Mouse (Mus musculus): ENCODE measurements around the gene Ccdc92b. TPM values are rescaled to one million over a fixed set of nuclear protein-coding genes. Genes with fewer than 3 reads are reported as not detected.
"Not testable (repeated sequence)": the region's sequence is repeated elsewhere in the genome, so short reads cannot be mapped to it uniquely, and the experiment has no call there.

Gene Ccdc92b
- 1 to 10 TPM; 2.3 to 4.0 TPM for total RNA-seq (2021)
- long read RNA-seq, experiment 1, full-length matches to known transcripts, result 1 of 1 reads
- long read RNA-seq, experiment 1, partial matches to known transcripts, result 0 of 1 reads
- long read RNA-seq, experiment 1, other reads (novel, unspliced or antisense), result 0 of 1 reads
- long read RNA-seq, experiment 2, full-length matches to known transcripts, result 2 of 4 reads
- long read RNA-seq, experiment 2, partial matches to known transcripts, result 2 of 4 reads
- long read RNA-seq, experiment 2, other reads (novel, unspliced or antisense), result 0 of 4 reads

DNA sequence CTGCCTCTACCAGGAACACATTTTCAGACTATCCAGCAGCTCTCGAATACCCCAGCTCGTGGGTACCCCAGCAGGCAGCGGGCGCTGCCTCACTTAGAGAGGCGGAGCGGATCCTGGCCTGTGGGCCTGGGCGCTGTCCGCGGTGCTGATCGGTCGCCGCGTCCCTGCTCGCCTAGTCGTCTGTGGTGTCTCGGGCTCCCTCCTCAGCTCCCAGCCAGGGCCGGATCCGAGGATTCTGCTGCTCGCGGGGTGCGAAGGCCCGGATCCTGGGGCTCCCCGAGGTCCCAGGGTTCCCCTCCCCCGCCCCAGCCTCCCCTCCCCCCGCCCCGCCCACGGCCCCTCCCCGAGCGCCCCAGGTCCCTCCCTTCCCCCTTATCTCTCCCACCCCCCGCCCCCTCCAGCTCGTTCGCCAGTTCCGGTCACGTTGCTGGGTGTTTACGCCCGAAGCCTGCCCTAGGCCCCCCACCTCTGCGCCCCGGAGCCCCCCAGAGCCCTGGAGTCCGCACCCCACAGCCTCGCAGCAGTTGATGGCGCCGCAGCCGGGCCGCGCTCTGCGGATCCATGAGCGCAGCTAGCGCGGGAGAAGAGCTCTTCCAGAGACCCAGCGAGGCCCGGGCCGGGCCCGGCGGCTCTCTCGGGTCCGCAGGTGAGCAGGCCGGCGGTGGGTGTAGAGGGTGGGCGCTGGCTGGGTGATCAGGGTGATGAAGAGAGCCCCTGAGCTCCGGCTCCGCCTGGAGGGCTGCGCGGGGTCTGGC lies at the start of gene Ccdc92b:
Gene Ccdc92b (plus strand): TSS at position 405 of the 755 bp plus-strand sequence.
- peak; percentile 94 for DNase-seq

- DNase-seq, result no peak
Observed at GRCm38 (mm10) chr11:74569735-74570134, 49.7 kb upstream of the Ccdc92b start.

DNA sequence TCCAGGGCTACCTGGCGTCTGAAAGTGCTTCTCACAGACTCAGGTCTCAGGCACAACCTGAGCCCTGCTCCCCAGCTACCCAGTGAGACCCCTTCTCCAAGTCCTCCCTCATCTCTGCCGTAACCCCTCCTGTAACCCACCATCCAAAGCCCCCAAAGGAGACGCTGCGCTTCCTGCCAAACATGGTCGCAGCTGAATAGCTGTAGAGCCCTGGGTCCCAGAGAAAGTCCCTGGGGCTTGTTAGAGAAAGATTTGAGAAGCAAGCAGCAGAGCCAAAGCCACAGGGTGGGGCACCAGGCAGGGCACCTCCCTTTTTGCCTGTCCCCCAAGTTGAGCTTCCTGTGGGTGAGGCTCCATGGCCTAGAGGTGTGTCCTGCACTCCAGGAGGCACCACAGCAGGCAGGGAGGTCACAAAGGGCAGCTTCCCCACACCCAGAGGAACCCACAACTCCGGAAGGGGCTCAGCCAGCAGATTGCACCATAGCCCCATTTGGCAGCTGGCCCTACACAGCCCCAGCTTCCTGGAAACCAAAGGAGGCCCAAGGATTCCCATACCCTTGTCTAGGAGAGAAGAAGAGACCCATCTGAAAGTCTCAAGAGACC lies 46.8 kb upstream of the Ccdc92b start:
- DNase-seq, result peak; percentile 54

DNA sequence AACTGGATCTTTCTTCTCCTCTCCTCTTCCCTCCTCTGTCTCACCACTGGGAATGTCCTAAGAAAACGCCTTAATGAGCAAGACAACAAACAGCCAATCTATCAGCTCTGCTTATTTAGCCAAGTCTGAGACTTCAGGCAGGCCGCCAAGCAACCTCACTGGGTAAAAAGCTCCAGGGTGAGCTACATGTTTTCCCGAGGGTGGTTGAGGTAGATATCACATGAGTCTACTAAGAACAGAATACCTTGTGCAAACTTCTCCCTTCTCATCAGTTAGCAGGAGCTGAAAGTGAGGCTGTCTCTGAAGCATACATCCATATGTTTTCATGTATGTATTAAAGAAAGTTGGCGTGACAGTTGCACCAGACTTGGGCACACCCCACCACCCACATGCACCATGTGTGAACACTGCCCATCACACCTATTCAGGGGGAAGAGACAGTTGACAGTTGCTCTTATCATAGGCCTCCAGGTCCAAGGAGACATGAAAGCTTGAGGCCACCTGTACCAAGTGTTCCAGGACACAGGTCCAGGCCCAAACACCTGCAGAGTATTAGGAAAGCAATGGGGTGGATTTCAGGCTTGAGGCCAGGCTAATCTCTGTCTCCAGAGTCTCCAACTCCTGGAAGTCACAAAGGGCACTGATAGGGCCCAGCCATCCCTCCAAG lies 44.5 kb upstream of the Ccdc92b start:
- DNase-seq, result peak; percentile 46

DNA sequence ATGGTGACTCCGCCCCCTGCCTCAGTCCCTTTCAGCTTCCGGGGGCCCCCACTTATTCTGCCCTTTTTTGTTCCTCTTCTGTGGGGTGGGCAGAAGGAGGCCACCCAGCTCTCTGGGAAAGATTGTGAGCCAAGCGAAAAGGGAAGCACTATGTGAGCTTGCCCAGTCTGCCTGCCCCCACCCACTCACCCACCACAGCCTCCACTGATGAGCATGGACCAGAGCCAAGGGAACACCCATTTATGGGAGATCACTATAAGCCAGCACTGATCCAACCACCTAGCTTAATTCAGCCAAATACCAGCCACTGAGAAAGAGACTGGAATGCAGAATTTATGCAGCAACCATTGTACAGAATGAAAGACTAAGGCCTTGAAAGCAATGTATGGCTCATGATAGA lies 43.5 kb upstream of the Ccdc92b start:
- DNase-seq, result no peak

DNA sequence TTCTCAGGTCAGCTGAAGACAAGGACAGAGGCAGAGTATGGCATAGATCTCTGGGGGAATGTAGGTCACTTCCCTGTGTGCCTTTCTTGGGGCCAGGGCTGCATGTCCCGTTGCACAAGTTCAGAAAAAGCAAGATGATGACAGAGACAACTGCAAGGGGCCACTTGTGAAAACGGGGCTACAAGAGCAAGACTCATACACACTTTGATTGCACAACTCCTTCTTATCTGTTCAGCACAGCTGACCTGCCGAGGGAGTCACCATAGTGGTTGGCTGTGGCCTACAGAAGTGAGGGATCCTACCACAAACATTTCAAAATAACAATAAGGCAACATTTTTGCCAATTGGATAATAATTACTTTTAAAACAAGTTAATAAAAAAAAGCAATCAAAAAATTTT lies 42.3 kb upstream of the Ccdc92b start:
- no peak for DNase-seq

- not testable (repeated sequence) for DNase-seq
Observed at GRCm38 (mm10) chr11:74581333-74581732, 38.1 kb upstream of the Ccdc92b start.

DNA sequence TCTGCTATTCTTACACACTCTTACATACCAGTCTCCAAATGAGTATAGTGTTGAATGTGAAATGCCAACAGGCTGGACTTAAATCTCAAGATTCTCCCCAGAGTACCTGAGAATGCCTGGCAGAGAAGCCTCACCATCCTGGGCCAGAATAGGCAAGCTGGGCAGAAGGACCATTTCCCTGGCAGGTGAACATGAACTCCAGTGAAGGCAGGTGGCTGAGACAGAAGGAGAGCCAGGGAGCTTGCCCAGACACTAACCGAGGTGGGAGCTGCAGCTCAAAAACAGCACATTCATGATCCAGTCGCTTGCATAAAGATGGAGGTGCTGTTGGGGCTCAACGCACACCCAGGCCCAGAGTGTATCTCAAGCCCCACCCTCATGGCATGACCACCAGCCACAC lies 36.9 kb upstream of the Ccdc92b start:
- no peak for DNase-seq

GRCm38 (mm10) chr11:74583824-74584349 lies 35.5 kb upstream of the Ccdc92b start:
- no peak for DNase-seq

GRCm38 (mm10) chr11:74584946-74585723 lies 34.3 kb upstream of the Ccdc92b start:
- peak; percentile 62 for DNase-seq

GRCm38 (mm10) chr11:74586401-74586800 lies 33.0 kb upstream of the Ccdc92b start:
- no peak for DNase-seq

DNA sequence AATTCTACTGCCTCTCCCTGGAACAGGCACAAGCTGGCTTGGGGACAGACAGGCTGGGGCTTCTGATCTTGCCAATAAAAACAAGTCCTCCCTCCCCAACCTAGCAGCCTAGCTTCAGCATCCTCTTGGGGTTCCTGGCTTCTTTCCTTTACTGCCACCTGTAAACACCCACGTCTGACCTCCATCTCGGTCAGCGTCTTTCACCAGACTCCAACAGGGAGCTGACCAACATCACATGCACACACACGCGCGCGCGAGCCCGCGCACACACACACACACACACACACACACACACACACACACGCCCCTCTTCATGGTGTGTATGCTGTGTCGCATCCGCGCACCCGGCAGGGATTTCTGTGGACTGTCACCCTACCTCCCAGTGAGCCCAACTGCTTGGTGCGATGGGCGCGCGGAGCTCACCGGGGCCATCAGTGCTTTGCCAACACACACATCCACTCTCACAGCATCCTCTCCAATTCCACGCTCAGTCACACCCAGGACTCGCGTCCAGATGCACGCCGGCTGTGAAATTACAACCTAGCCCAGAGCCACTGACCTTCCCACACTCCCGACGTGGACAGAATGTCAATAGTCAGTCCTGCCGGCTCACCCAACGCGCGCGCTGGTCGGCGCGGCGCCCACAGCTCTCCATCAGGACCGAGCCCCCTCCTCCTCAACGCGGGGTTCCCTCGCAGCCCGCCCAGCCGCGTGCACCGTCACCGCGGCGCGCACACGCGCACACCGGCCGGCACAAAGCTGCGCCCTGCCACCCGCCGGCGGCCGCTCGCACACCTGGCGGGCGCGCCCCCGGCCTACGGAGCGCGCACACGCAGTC lies 29.8 kb upstream of the Ccdc92b start:
- DNase-seq, result no peak

DNA sequence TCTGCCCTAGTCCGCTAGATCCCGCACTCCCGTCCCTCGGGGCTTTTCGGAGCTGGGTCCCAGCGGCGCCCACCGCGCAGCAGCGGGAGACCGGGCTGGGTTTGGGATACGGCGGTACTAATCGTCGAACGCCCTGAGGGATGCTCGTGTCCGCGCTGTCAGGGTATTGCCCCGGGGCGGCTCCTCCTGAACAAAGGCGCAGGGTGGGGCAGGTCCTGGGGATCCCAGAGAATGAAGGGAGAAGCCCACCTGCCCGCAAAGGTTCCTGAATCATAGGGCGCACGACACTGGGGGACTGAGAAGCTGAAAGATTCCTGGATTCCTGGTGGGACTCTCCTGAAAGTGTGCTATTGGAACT lies 29.2 kb upstream of the Ccdc92b start:
- DNase-seq, result no peak

GRCm38 (mm10) chr11:74590691-74591090 lies 28.7 kb upstream of the Ccdc92b start:
- DNase-seq, result no peak

DNA sequence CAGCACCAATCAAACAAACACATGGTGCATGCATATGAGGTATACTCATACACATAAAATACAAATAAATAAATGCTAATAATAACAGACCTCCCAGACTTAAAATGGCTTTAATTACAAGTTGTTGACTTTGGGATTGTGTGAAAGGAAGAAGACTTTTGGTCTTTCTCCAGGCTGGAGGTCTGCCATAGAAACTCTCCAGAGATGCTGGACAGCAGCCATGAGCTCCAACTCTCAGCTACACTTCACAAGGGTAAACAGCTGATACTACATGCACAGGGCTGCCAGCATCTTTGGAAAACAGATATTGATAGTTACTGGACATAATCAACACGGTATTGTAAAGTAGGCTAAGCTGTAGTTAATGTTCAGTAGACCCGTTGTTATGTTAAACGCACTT lies 27.2 kb upstream of the Ccdc92b start:
- peak; percentile 39 for DNase-seq

DNA sequence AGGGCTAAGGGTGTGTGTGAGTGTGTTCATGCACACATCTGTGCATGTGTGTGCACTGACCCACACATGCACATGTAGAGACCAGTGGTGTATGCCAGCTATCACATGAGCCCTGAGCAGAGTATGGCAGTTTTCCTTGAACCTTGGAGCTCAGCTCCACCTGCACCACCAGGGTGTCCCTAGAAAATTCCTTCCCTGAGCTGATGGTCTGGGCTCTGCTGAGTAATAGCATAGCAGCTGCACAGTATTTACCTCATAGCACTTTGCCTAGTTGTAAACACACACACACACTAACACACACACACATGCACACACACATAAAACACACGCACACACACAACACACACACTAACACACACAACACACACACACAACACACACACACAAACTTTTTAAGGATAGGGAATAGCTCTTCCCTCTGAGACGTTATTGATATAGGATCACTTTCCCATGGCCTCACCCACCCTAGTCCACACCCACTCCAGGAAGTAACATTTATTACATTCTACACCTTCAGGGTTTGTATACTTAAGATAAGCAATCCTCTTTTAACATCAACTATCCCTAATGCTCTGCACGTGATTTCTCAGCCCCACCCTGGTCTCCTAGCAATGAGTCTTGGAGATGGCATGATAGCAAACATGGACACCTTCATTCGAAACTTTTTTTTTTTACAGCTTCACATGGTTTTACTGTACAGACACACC lies 22.0 kb upstream of the Ccdc92b start:
- no peak for DNase-seq

GRCm38 (mm10) chr11:74597990-74598337 lies 21.4 kb upstream of the Ccdc92b start:
- no peak for DNase-seq

DNA sequence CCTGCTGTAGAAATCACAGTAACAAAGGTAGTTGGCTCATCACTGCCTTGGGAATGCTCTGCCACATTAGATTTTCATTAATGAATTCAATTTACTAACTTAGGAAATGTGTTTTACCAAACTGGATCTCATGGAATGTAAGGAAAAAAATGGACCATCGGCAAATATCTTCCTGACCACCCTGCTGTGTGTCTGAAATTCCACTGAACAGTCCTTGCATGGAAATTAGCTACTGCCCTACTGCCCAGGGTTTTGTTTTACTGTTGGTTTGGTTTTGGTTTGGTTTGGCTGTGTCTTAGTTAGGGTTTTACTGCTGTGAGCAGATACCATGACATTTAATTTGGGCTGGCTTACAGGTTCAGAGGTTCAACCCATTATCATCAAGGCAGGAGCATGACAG lies 17.1 kb upstream of the Ccdc92b start:
- no peak for DNase-seq

DNA sequence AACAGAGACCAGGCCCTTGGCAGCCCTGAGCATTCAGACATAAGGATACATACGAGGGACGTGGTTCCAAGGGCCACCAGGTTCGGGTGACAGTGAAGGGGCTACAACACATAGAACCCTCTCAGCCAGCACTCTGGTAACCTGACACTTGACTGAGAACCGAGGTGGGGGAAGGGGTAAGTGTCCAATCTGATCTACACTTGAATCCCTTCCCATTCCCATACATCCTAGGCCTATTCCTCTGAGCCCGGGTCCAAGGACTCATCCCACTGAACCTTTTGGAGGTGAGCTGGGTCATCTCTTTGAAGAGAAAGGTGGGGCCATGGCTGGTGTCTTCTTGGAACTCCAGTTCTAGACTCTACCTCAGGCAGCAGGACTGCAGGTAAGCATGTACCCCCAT lies 9.3 kb upstream of the Ccdc92b start:
- DNase-seq, result no peak

DNA sequence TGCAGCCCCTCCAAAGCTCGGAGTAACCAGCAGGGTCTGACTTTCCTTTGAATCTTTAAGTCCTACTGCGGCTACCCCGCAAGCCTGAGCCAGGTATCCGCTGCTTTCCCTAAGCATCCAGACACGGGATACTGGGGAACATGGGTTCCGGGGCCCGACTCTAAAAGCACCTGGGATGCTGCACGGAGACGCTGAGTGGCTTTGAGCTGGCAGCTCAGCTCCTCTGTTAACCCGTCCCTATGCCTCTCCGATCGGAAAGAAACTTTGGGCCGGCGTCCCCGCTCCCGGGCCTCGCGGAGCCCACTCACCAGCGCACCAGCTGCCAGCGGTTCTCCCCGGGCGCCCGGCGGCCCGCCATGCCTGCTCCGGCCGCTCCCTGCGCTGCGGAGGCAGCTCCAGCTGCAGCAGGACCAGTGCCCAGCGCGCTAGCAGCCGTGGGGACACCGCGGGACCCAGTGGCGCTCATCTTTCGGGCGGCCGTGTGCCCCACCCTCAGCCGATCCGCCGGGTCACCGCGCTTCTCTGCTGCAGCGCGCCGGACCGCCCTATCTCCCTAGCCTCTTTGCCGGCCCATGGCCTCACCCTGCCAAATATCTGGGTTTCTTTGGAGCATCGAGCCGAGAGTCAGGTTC lies 8.7 kb upstream of the Ccdc92b start, which contains the start of gene Rap1gap2:
Gene Rap1gap2 (minus strand): TSS at position 371 of the 632 bp plus-strand sequence.
- DNase-seq, result peak; percentile 49

All from adrenal gland, postnatal 10 days (tissue).